Mouse (Mus musculus) limb, embryonic 10.5 days (tissue): ENCODE measurements around the gene Hspb1. TPM values are rescaled to one million over a fixed set of nuclear protein-coding genes. Genes with fewer than 3 reads are reported as not detected.

Source experiments
- DNase-seq: peaks from one replicate; pipeline ENCODE4 v3.0.0-alpha.2; 2017; ENCODE audit warnings: low spot score
- H3K27ac ChIP-seq: fragments of 300-500 bp; sonication (generic); 2 replicates; pipeline ENCODE4 v1.5.1; 2016; ENCODE audit warnings: mild to moderate bottlenecking
- H3K27me3 ChIP-seq: fragments of 300-500 bp; sonication (generic); 2 replicates; pipeline ENCODE4 v1.6.1; 2016; ENCODE audit warnings: low read depth, mild to moderate bottlenecking; ENCODE audit not compliant: poor library complexity, severe bottlenecking
- H3K36me3 ChIP-seq: fragments of 300-500 bp; sonication (generic); 2 replicates; pipeline ENCODE4 v1.6.1; 2016; ENCODE audit warnings: mild to moderate bottlenecking, moderate library complexity
- H3K4me1 ChIP-seq: fragments of 300-500 bp; sonication (generic); 2 replicates; pipeline ENCODE4 v1.6.1; 2016
- H3K4me3 ChIP-seq: fragments of 300-500 bp; sonication (generic); 2 replicates; pipeline ENCODE4 v1.5.1; 2016; ENCODE audit warnings: mild to moderate bottlenecking, moderate library complexity
- H3K9me3 ChIP-seq: fragments of 300-500 bp; sonication (generic); replicated peaks from 2 replicates; pipeline ENCODE4 v1.6.1; 2016; ENCODE audit warnings: mild to moderate bottlenecking
- WGBS: fragments of 180-500 bp; shearing (Covaris S2); methylation state at CpG from one replicate; pipeline ENCODE4 v1.1.7; 2016; 5-methylcytosine and 5-hydroxymethylcytosine counted together
- polyA plus RNA-seq: library from polyadenylated mRNA; unstranded; fragments of >200 nt; fragmentation: Nextera tagmentation; extraction: Ambion mirVana; gene quantifications from 2 replicates; pipeline ENCODE4 v1.2.1, GENCODE M21; 2016

The Hspb1 gene
- polyA plus RNA-seq, result 34.0 and 34.8 TPM in 2 replicates

- DNase-seq, result peak; percentile 67
- Histone ChIP-seq H3K9me3 (no peaks in the 10 kb centered on the region), H3K36me3 (no peaks in the 10 kb centered on the region), H3K27me3 (peaks cover 72% of the 10 kb centered on the region), H3K27ac (0 out of 2 replicates have a peak within 1 kb of the TSS, but pooled peaks have one; percentile 6), H3K4me1 (peaks cover 15% of the 10 kb centered on the region), H3K4me3 (peak within 1 kb of the TSS; percentile 43)
- 1% methylated on average over 23 of the region's 24 CpGs for WGBS
Measured at GRCm38 (mm10) chr5:135887675-135888102, at the start of gene Hspb1. TSS of gene Hspb1 (plus strand) at chr5:135887919.

GRCm38 (mm10) chr5:135841651-135842050 is 46.1 kb upstream of the Hspb1 start:
- H3K27ac ChIP-seq, result no peak overlapping the region
- 85% methylated on average over 6 of the region's 6 CpGs for WGBS
- H3K4me1 ChIP-seq, result no peaks in the 10 kb centered on the region
- peaks cover under 1% of the 10 kb centered on the region; the same call in 1 of the 2 replicates for H3K27me3 ChIP-seq
- H3K36me3 ChIP-seq, result no peaks in the 10 kb centered on the region
- no peaks in the 10 kb centered on the region for H3K9me3 ChIP-seq
- no peak overlapping the region for H3K4me3 ChIP-seq
- no peak for DNase-seq

- no peaks in the 10 kb centered on the region for H3K9me3 ChIP-seq
- H3K36me3 ChIP-seq, result no peaks in the 10 kb centered on the region
- H3K4me1 ChIP-seq, result no peaks in the 10 kb centered on the region
- no peak overlapping the region for H3K4me3 ChIP-seq
- no peaks in the 10 kb centered on the region for H3K27me3 ChIP-seq
- no peak overlapping the region for H3K27ac ChIP-seq
- 27% methylated on average over 5 of the region's 5 CpGs for WGBS
- peak; percentile 73 for DNase-seq
Measured at GRCm38 (mm10) chr5:135843418-135843817, 44.3 kb upstream of the Hspb1 start.

GRCm38 (mm10) chr5:135845676-135846320 is 41.9 kb upstream of the Hspb1 start:
- H3K36me3 ChIP-seq, result no peaks in the 10 kb centered on the region
- WGBS, result 86% methylated on average over 13 of the region's 13 CpGs
- no peak overlapping the region for H3K4me3 ChIP-seq
- peaks cover under 1% of the 10 kb centered on the region; the same call in 1 of the 2 replicates for H3K4me1 ChIP-seq
- peaks cover 20% of the 10 kb centered on the region for H3K27me3 ChIP-seq
- DNase-seq, result no peak
- H3K9me3 ChIP-seq, result no peaks in the 10 kb centered on the region
- no peak overlapping the region for H3K27ac ChIP-seq

- H3K4me3 ChIP-seq, result no peak overlapping the region
- peaks cover 37% of the 10 kb centered on the region for H3K27me3 ChIP-seq
- no peaks in the 10 kb centered on the region for H3K9me3 ChIP-seq
- 75% methylated on average over 4 of the region's 4 CpGs for WGBS
- H3K4me1 ChIP-seq, result peaks cover 16% of the 10 kb centered on the region
- no peak for DNase-seq
- H3K27ac ChIP-seq, result no peak overlapping the region
- no peaks in the 10 kb centered on the region for H3K36me3 ChIP-seq
Measured at GRCm38 (mm10) chr5:135847460-135847859, 40.3 kb upstream of the Hspb1 start.

GRCm38 (mm10) chr5:135847881-135848280 is 39.8 kb upstream of the Hspb1 start:
- Histone ChIP-seq H3K4me1 (peaks cover 20% of the 10 kb centered on the region), H3K27ac (no peak overlapping the region), H3K9me3 (no peaks in the 10 kb centered on the region), H3K36me3 (no peaks in the 10 kb centered on the region), H3K27me3 (peaks cover 41% of the 10 kb centered on the region), H3K4me3 (no peak overlapping the region)
- WGBS, result 92% methylated on average over 3 of the region's 3 CpGs
- no peak for DNase-seq

GRCm38 (mm10) chr5:135851024-135851423 is 36.7 kb upstream of the Hspb1 start:
- no peaks in the 10 kb centered on the region for H3K9me3 ChIP-seq
- H3K4me3 ChIP-seq, result peak overlapping the region; percentile 3; the same call in 1 of the 2 replicates
- H3K36me3 ChIP-seq, result no peaks in the 10 kb centered on the region
- under 1% methylated on average over 15 of the region's 15 CpGs for WGBS
- peaks cover 73% of the 10 kb centered on the region for H3K27me3 ChIP-seq
- H3K27ac ChIP-seq, result no peak overlapping the region
- peaks cover 20% of the 10 kb centered on the region for H3K4me1 ChIP-seq
- peak; percentile 83 for DNase-seq

- no peaks in the 10 kb centered on the region for H3K9me3 ChIP-seq
- H3K27ac ChIP-seq, result no peak overlapping the region
- H3K27me3 ChIP-seq, result peaks cover 77% of the 10 kb centered on the region
- DNase-seq, result no peak
- peaks cover 20% of the 10 kb centered on the region for H3K4me1 ChIP-seq
- 4% methylated on average over 14 of the region's 14 CpGs for WGBS
- no peak overlapping the region for H3K4me3 ChIP-seq
- H3K36me3 ChIP-seq, result no peaks in the 10 kb centered on the region
Measured at GRCm38 (mm10) chr5:135851481-135851880, 36.2 kb upstream of the Hspb1 start.

GRCm38 (mm10) chr5:135852421-135852820 is 35.3 kb upstream of the Hspb1 start:
- H3K36me3 ChIP-seq, result no peaks in the 10 kb centered on the region
- H3K4me3 ChIP-seq, result peak overlapping the region; percentile 27; the same call in 1 of the 2 replicates
- no peak for DNase-seq
- H3K27ac ChIP-seq, result no peak overlapping the region
- H3K4me1 ChIP-seq, result peaks cover 26% of the 10 kb centered on the region
- H3K9me3 ChIP-seq, result no peaks in the 10 kb centered on the region
- WGBS, result 3% methylated on average over 10 of the region's 10 CpGs
- peaks cover 87% of the 10 kb centered on the region for H3K27me3 ChIP-seq

GRCm38 (mm10) chr5:135853731-135854130 is 34.0 kb upstream of the Hspb1 start:
- H3K27me3 ChIP-seq, result peaks cover 100% of the 10 kb centered on the region
- H3K4me3 ChIP-seq, result no peak overlapping the region
- H3K27ac ChIP-seq, result no peak overlapping the region
- 57% methylated on average over 7 of the region's 7 CpGs for WGBS
- H3K4me1 ChIP-seq, result peaks cover 26% of the 10 kb centered on the region
- H3K36me3 ChIP-seq, result no peaks in the 10 kb centered on the region
- no peak for DNase-seq
- no peaks in the 10 kb centered on the region for H3K9me3 ChIP-seq

GRCm38 (mm10) chr5:135855156-135855555 is 32.6 kb upstream of the Hspb1 start:
- WGBS, result 2% methylated on average over 4 of the region's 4 CpGs
- H3K4me1 ChIP-seq, result peaks cover 26% of the 10 kb centered on the region
- H3K27ac ChIP-seq, result no peak overlapping the region
- H3K9me3 ChIP-seq, result no peaks in the 10 kb centered on the region
- H3K36me3 ChIP-seq, result no peaks in the 10 kb centered on the region
- H3K27me3 ChIP-seq, result peaks cover 99% of the 10 kb centered on the region
- DNase-seq, result peak; percentile 89
- H3K4me3 ChIP-seq, result no peak overlapping the region

- peaks cover 17% of the 10 kb centered on the region for H3K4me1 ChIP-seq
- DNase-seq, result no peak
- H3K27me3 ChIP-seq, result peaks cover 97% of the 10 kb centered on the region
- H3K9me3 ChIP-seq, result no peaks in the 10 kb centered on the region
- WGBS, result 30% methylated on average over 8 of the region's 8 CpGs
- no peaks in the 10 kb centered on the region for H3K36me3 ChIP-seq
- no peak overlapping the region for H3K4me3 ChIP-seq
- no peak overlapping the region for H3K27ac ChIP-seq
Measured at GRCm38 (mm10) chr5:135866662-135867061, 21.1 kb upstream of the Hspb1 start.

- WGBS, result 1% methylated on average over 88 of the region's 89 CpGs
- Histone ChIP-seq H3K27me3 (peaks cover 95% of the 10 kb centered on the region), H3K27ac (peak overlapping the region; percentile 75), H3K4me1 (peaks cover 18% of the 10 kb centered on the region), H3K36me3 (no peaks in the 10 kb centered on the region), H3K9me3 (no peaks in the 10 kb centered on the region), H3K4me3 (peak overlapping the region; percentile 55)
- peak; percentile 63 for DNase-seq
Measured at GRCm38 (mm10) chr5:135867637-135868593, 19.8 kb upstream of the Hspb1 start.
